Mouse (Mus musculus): ENCODE data around the gene Gm49378.

GRCm38 (mm10) chr14:55629312-55629711 is 8.4 kb downstream of the Gm49378 start:
- TF ChIP-seq HCFC1 (IDR thresholded peaks at IDR 0.05; ENCODE audit: borderline replicate concordance, insufficient read depth, low read length), result no peak
- no peak for TF ChIP-seq MAFK (IDR thresholded peaks at IDR 0.05; ENCODE audit: insufficient read depth, low read depth, low read length)
- TF ChIP-seq ZNF384 (IDR thresholded peaks at IDR 0.05; ENCODE audit: low read depth, low read length), result 0 out of 2 replicates have a peak, but pooled peaks have one; percentile 53
- TF ChIP-seq ZC3H11A (IDR thresholded peaks at IDR 0.05; ENCODE audit: borderline replicate concordance, low read depth, low read length), result no peak
